Mouse (Mus musculus): ENCODE results near the gene Plcd3.

GRCm38 (mm10) chr11:103141101-103141943 lies 39.9 kb upstream of the Plcd3 start:
- no peak for TF ChIP-seq POLR2A (IDR thresholded peaks at IDR 0.05; ENCODE audit: low read depth, low read length)
- no peak for TF ChIP-seq CTCF (conservative IDR thresholded peaks at IDR 0.05 in 1 of 2, IDR thresholded peaks at IDR 0.05 in 1 of 2; ENCODE audit: low read depth in 2 of 2, low read length in 2 of 2)
- TF ChIP-seq USF1 (IDR thresholded peaks at IDR 0.05; ENCODE audit: low read depth, low read length), result no peak
- TF ChIP-seq EP300 (IDR thresholded peaks at IDR 0.05; ENCODE audit: low read length), result no peak
- no peak for TF ChIP-seq NRF1 (IDR thresholded peaks at IDR 0.05; ENCODE audit: low read depth, low read length)
- TF ChIP-seq UBTF (IDR thresholded peaks at IDR 0.05; ENCODE audit: low read depth, low read length), result no peak

Measured in CH12.LX (cell line).